Mouse (Mus musculus) adrenal gland, postnatal 25 days (tissue): ENCODE measurements around the gene Cysltr2. TPM values are rescaled to one million over a fixed set of nuclear protein-coding genes. Genes with fewer than 3 reads are reported as not detected.

Source experiments
- DNase-seq: peaks from one replicate; pipeline ENCODE4 v3.0.0; 2021; ENCODE audit warnings: mixed read lengths
- total RNA-seq: library from RNA; stranded (reverse); gene quantifications from 2 replicates; pipeline ENCODE4 v1.2.3, GENCODE M21; 2021

Cysltr2 gene
- total RNA-seq, 1 experiment from 2014 or later = 1.7 TPM

GRCm38 (mm10) chr14:72985113-72985512 is 63.8 kb downstream of the Cysltr2 start:
- DNase-seq = no peak

- peak; percentile 76 for DNase-seq
These were observed 65.5 kb downstream of the Cysltr2 start for GRCm38 (mm10) chr14:72983456-72983855.

- peak; percentile 30 for DNase-seq
These were observed 65.9 kb downstream of the Cysltr2 start for GRCm38 (mm10) chr14:72982981-72983436.

GRCm38 (mm10) chr14:72980761-72981160 is 68.2 kb downstream of the Cysltr2 start:
- DNase-seq = no peak

- DNase-seq = no peak
These were observed 68.8 kb downstream of the Cysltr2 start for GRCm38 (mm10) chr14:72980106-72980505.

GRCm38 (mm10) chr14:72976111-72976510 is 72.8 kb downstream of the Cysltr2 start:
- no peak for DNase-seq

Other genes starting within 250 kb of the Cysltr2 start
- 26.2 and 33.1 TPM in 2 replicates for gene Rcbtb2, start 73.9 kb upstream of the Cysltr2 start, total RNA-seq
- gene Lpar6, start 188.8 kb upstream of the Cysltr2 start, total RNA-seq = 5.0 and 5.5 TPM in 2 replicates